In genomic region chr16:30193294-30194261, GRCm38 (mm10) we compare ENCODE assay signal across 8 mouse cellular contexts.
DNase-seq lines count a peak whose midpoint lies in the region; ATAC-seq and TF ChIP-seq lines count a peak whose summit lies in the region.
"Had no signal": no experiment of that assay in that cellular context is flagged by ENCODE, and none has a peak within 500 bp of the region (broad histone marks: within the 10 kb centered on the region; RNA-seq: fewer than 3 reads in every experiment).

No protein-coding gene starts in this region.

- no peak for TF ChIP-seq CTCF in lung, postnatal 0 days (IDR thresholded peaks at IDR 0.05)

- WGBS in embryonic facial prominence, embryonic 15.5 days: 43% methylated on average over 8 of the region's 8 CpGs
- 49% methylated on average over 8 of the region's 8 CpGs for WGBS in hindbrain, embryonic 15.5 days
- 50% methylated on average over 8 of the region's 8 CpGs for WGBS in lung, postnatal 0 days

- TF ChIP-seq EP300 in lung, postnatal 0 days (IDR thresholded peaks at IDR 0.05): no peak

- H3K9ac ChIP-seq in embryonic facial prominence, embryonic 15.5 days: no peak overlapping the region
- H3K9ac ChIP-seq in hindbrain, embryonic 15.5 days: no peak overlapping the region
- no peak overlapping the region for H3K9ac ChIP-seq in lung, postnatal 0 days (replicated peaks; ENCODE audit: low read depth)

- peak; percentile 40; the same call in 1 of the 2 replicates for ATAC-seq in embryonic facial prominence, embryonic 15.5 days (ENCODE audit: insufficient number of reproducible peaks, low FRiP score, low TSS enrichment, low read depth)
- ATAC-seq in hindbrain, embryonic 15.5 days (ENCODE audit: low FRiP score, low read depth): peak; percentile 68
- ATAC-seq in lung, postnatal 0 days: peak; percentile 23; the same call in 1 of the 2 replicates

- H3K36me3 ChIP-seq in embryonic facial prominence, embryonic 15.5 days: no peaks in the 10 kb centered on the region
- H3K36me3 ChIP-seq in hindbrain, embryonic 15.5 days: no peaks in the 10 kb centered on the region
- no peaks in the 10 kb centered on the region for H3K36me3 ChIP-seq in lung, postnatal 0 days (ENCODE audit: insufficient read depth, low read length)

- peaks cover 53% of the 10 kb centered on the region for H3K4me1 ChIP-seq in embryonic facial prominence, embryonic 15.5 days
- peaks cover 21% of the 10 kb centered on the region for H3K4me1 ChIP-seq in hindbrain, embryonic 15.5 days (replicated peaks)
- peaks cover 10% of the 10 kb centered on the region; the same call in 1 of the 2 replicates for H3K4me1 ChIP-seq in lung, postnatal 0 days (ENCODE audit: insufficient read depth, low read depth, low read length)

- no peaks in the 10 kb centered on the region for H3K27me3 ChIP-seq in embryonic facial prominence, embryonic 15.5 days
- peaks cover 24% of the 10 kb centered on the region for H3K27me3 ChIP-seq in hindbrain, embryonic 15.5 days
- no peaks in the 10 kb centered on the region for H3K27me3 ChIP-seq in lung, postnatal 0 days (replicated peaks; ENCODE audit: insufficient read depth, low read length)

- peak overlapping the region; percentile 63; the same call in 1 of the 2 replicates for H3K27ac ChIP-seq in embryonic facial prominence, embryonic 15.5 days (replicated peaks)
- no peak overlapping the region for H3K27ac ChIP-seq in hindbrain, embryonic 15.5 days (replicated peaks)
- H3K27ac ChIP-seq in lung, postnatal 0 days (ENCODE audit: low read length): no peak overlapping the region
- H3K27ac ChIP-seq: layer of hippocampus, adult 2 months had no signal

- no peak overlapping the region for H3K4me2 ChIP-seq in embryonic facial prominence, embryonic 15.5 days (replicated peaks)
- H3K4me2 ChIP-seq in hindbrain, embryonic 15.5 days: no peak overlapping the region
- no peak overlapping the region for H3K4me2 ChIP-seq in lung, postnatal 0 days (replicated peaks; ENCODE audit: low read depth, low read length)

- no peaks in the 10 kb centered on the region for H3K9me3 ChIP-seq in embryonic facial prominence, embryonic 15.5 days (replicated peaks)
- H3K9me3 ChIP-seq in hindbrain, embryonic 15.5 days: no peaks in the 10 kb centered on the region
- H3K9me3 ChIP-seq in lung, postnatal 0 days (ENCODE audit: low read length): no peaks in the 10 kb centered on the region

- peak; percentile 48 for DNase-seq in 3T3-L1 (ENCODE audit: low read depth, low spot score)
- DNase-seq in NIH3T3 (ENCODE audit: low read depth): peak; percentile 75
- DNase-seq in lung, postnatal 0 days (ENCODE audit: low spot score): peak; percentile 61
- DNase-seq in thymus, postnatal 4 days: no peak
- DNase-seq in thymus, adult 18-20 months: no peak

- H3K4me3 ChIP-seq in embryonic facial prominence, embryonic 15.5 days (replicated peaks): no peak overlapping the region
- H3K4me3 ChIP-seq in hindbrain, embryonic 15.5 days: no peak overlapping the region
- no peak overlapping the region for H3K4me3 ChIP-seq in lung, postnatal 0 days (ENCODE audit: low read depth, low read length)
- H3K4me3 ChIP-seq: layer of hippocampus, adult 2 months had no signal

Comparison
In these comparisons a context has a peak if more than half of its experiments do, and no peak if none do; other contexts are left out.
1. DNase-seq: peak in 3T3-L1 (single experiment), NIH3T3 (single experiment) and lung, postnatal 0 days (single experiment); none in thymus, postnatal 4 days (single experiment) and thymus, adult 18-20 months (0 of 2).
2. Peak in every context shown above with its lines, with median percentiles within 50 percentile points of each other: ATAC-seq.